Mouse (Mus musculus) E14TG2a.4 (cell line): ENCODE results near the gene Cerk.

Source experiments
- CTCF ChIP-seq: conservative IDR thresholded peaks from 2 replicates; pipeline ENCODE4 v1.5.1; 2014; ENCODE audit warnings: low read length
- NANOG ChIP-seq: IDR thresholded peaks from 2 replicates; pipeline ENCODE4 v1.6.1; 2014; ENCODE audit warnings: borderline replicate concordance, low read length, mixed read lengths
- POU5F1 ChIP-seq: IDR thresholded peaks from 2 replicates; pipeline ENCODE4 v1.6.1; 2014; ENCODE audit warnings: low read length, borderline replicate concordance

GRCm38 (mm10) chr15:86185689-86186569 is at the start of gene Cerk:
- peak; percentile 44 for TF ChIP-seq CTCF
- TF ChIP-seq POU5F1, result no peak
- no peak for TF ChIP-seq NANOG
